Mouse (Mus musculus): ENCODE measurements around the gene Sirpa.

The Sirpa gene

DNA sequence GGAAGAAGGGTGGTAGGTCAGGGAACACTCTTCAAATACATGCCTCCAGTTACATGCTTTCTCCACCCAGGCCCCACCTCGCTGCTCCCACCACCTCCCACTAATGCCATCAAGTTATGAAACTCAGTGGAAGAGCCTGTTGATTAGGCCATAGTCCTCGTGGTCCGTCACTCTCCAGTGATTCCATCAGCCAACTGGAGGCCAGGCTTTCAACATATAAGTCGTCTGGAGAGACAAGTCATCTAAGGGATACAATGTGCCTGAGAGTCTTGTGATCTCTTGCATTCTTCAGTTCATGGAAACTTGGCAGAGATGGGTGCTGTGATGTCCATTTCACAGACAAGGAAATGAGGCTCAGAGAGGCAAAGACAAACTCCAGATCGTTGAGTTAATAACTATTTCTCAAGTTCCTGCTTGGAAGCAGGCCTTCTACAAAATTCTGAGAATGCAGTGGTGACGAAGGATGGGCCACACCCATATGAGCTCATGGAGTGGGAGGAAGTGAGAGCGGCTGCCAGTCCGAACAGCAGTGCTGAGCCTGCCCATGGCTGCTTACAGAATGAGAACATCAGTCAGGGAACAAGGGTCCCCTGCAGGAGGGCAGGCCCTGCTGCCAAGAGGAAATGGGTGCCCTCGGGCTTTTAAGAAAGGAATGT lies 40.6 kb downstream of the Sirpa start:
- DNase-seq (ENCODE audit: extremely low read depth, low read depth), result peak; percentile 43

DNA sequence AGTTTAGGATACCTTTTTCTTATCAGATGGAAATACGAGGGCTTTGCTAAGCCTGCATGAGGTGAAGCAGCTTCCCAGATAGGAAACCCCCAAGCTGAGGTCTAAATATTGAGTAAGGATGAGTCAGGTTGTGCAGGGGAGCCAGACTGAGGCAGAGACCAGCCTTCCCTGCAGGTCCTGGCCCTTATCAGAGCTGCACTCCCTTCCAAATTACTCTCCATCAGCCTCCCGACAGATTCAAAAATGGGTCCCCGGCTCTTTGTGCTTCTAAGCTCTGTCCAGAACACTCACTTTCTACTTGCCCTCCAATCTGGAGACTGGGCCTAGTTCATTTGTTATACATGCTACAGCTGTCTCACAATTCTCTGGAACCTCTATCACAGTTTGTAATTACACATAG lies 41.3 kb downstream of the Sirpa start:
- DNase-seq (ENCODE audit: extremely low read depth, low read depth), result no peak

DNA sequence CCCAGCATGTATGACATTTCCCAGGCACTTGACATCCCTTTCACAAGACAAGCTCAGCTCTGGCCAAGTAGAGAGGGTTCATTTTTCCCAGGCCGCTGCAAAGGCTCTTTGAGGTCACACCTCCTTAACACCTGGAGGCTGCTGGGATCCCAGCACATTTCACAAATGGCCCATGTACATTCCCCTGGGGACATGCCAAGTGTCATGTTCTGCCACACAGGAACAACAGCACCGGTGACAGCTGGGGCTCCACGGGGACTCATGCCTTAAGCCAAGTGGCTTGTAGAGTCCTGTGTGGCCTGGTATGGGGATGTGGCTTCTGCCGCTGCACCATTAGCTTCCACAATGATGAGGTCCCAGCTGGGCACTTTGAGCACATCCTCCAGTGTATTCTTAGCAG lies 60.0 kb downstream of the Sirpa start:
- DNase-seq (ENCODE audit: extremely low read depth, low read depth), result no peak

DNA sequence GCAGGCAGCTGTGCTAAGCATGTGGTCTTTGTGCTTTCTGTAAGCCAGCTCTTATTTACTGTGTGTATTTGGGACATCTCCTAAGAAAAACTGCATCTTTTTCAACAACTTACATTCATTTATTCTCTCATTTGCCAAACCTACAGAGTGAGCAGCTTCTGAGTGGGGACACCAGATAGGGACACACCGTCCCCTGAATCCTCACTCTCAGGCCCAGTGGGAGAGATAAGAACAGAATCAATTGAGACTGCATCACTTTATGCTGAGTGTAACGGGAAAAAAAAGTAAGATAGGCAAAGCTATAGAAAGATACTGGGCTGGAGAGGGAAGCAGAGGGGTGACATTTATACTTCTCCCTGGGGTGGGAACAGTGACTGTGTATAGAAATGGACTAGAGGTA lies 61.0 kb downstream of the Sirpa start:
- no peak for DNase-seq (ENCODE audit: extremely low read depth, low read depth)

DNA sequence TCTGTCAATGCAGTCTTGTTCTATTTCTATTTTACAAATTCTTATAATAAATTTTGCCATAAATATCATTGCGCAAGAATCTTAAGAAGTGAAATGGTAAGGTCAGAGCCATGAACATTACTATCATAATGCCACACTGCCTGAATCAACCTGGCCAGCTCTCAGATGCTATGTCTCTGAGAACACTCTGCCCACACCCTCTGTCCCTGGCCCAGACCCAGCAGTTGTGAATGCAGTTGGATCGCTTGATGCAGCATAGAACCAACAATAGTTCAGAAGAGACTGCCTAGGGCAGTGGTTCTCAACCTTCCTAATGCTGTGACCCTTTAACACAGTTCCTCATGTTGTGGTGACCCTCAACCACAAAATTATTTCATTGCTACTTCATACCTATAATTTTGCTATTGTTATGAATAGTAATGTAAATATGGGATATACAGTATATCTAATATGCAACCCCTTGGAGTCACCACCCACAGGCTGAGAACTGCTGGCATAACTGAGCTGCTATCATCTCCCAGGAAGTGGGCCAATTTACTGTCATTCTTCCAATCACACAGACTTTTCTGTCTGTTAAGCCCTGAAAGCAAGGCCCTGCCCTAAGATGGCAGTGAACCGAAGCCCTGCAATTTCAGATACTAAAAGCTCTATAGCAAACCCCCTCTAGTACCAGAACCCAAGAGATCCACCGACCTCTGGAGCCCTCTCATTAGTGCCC lies 61.8 kb downstream of the Sirpa start:
- no peak for DNase-seq (ENCODE audit: extremely low read depth, low read depth)

DNA sequence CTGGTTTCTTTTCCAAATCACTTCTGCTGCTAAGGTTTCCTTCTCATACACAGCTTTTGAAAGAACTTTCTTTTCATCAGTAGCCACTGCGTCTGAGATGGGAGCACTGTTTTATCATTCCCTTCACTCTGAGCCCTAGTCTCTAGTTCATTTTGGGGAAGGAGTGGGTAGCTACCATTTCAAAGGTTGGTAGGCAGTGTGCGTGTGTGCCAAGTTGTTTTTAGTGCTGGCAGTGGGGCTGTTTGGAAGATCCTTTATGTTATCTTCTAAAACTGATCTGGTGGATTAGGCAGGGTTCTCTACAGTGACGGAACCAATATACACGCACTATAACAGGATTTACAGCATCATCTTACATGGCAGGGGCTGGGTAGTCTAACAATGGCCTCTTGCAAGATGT lies 62.4 kb downstream of the Sirpa start:
- no peak for DNase-seq (ENCODE audit: extremely low read depth, low read depth)

DNA sequence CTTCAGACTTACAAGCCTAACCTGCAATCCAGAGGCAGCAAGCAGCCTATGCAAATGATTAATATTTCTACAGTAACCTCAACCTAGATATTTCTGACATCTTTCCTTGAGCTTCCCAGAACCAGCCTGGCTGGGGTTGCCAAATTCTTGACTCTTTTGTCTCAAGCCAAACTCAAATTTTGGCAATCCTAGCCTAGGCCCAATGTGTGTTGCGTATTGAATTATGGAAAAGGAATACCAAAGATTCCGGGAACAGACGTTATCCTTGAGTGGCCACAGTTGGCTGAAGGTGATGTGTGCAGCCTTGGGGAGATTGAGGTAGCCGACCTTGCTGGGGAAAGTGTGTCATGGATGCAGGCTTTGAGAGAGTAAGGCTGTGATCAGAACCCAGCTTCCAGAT lies 66.2 kb downstream of the Sirpa start:
- no peak for DNase-seq (ENCODE audit: extremely low read depth, low read depth)

DNA sequence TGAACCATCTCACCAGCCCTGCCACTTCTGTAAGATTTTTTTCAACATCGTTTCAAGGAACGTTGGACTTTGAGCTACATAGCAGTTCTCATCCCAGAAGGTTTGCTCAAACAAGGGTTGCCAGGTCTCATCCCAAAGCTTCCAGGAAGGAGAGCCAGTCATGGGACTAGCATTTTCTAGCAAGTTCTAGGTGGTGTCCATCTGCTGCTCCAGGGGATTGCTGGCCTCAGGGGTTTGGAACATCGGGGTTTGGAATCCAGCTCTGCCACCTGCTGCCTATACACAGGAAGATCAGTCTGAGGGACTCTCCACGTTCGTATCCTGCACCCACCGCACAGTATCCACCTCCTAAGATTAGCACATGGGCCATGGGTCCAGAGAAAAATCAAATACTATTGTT lies 67.4 kb downstream of the Sirpa start:
- DNase-seq (ENCODE audit: extremely low read depth, low read depth), result no peak

DNA sequence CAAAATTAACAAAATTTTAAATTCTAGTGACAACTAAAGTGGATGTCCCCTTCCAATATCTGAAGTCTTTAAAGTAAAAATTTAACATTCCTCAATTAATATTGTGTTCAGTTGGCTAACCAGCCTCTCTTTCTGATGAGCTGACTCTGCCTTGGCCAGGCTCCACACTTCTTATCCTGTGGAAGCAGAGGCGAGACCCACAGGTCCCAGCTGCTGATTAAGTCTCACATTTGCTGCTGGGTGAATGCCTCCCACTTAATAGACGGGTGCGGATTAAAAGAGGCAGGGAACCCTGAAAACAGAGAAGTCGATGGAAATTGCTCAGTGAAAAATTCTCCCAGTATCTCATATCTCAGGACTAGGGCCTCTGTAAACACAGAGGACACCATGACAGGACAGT lies 69.8 kb downstream of the Sirpa start:
- no peak for DNase-seq (ENCODE audit: extremely low read depth, low read depth)

DNA sequence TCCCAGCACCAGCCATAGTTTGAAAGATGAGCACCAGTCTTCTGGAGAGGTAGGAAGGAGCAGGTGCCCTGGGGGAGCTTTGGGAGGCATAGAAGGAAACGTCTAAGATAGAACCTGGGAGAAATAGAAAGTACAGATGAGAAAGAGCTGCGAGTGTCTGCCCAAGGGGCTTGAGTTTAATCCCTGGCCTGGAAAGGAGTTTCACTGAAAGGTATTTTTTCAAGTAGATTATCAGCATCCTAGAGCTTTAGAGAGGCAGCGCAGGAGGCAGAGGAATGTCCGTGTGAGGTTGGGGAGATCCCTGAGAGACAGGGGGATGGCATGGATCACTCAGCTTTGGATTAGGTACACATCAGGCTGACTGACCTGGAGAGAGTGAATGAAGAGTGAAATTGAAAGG lies 79.3 kb downstream of the Sirpa start:
- no peak for DNase-seq (ENCODE audit: extremely low read depth, low read depth)

DNA sequence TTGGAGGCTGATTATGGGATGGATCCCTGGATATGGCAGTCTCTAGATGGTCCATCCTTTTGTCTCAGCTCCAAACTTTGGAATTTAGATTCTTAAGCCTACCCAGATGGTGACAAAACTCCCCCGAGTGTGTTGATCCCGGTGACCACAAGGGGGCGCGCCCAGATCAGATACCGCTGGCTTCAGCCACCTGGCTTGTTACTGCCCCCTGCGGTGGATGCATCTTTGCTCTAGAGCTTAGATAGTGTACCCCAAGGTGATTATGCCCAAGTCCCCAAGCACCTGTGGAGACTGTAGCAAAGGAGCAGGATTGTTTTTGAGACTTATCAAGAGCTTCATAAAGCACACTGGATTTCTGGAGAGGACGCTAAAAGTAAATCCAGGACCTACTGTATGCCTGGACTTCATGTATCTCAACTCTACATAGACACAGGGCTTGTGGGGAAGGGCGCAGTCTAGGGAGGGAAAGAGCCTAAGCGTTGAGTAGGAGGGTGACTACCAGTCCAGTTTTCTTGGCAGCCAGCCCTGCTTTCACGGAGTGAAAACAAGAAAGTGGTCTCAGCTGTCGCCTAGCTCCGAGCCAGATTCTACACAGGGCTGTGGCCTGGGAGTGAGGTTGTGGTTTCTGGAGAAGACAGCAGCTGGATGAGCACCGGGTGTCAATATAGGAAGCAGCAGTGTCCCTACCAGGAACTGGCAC lies 82.5 kb downstream of the Sirpa start:
- peak; percentile 18 for DNase-seq (ENCODE audit: extremely low read depth, low read depth)

DNA sequence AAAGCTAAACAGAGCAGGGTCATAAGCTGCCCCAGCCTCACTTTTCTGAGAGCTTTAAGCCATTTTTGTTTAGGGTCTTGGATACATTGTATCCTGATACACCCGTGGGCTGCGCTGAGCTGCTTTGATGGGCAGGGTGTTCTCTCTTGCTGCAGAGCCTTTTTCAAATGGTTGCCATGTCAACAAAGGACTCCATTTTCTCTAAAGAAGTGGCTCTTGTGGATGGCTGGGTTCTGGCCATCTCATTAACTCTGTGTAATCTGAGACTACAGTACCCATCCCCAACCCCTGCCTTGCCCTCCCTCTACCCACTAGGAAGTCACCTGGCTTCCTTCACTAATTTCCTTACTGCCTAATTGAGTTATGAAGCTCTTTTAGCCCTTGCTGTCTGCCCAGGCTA lies 85.0 kb downstream of the Sirpa start:
- no peak for DNase-seq (ENCODE audit: extremely low read depth, low read depth)

DNA sequence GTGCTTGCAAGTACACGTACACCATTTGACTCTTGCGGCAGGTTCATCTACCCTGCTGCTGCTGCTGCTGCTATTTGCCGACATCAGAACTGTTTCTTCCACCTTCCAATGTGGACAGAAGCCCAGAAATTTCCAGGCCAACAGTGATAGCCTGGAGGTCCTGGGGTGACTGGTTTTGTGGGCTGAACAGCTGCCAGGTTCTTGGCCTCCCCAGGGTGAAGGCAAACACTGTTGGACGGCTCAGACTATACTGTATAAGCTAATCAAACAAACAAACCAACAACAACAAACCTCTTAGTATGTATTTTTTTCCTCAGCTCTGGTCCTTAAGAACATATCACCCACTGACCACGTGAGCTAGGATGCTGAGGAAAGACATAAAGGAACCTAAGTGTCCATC lies 86.4 kb downstream of the Sirpa start:
- DNase-seq (ENCODE audit: extremely low read depth, low read depth), result no peak

DNA sequence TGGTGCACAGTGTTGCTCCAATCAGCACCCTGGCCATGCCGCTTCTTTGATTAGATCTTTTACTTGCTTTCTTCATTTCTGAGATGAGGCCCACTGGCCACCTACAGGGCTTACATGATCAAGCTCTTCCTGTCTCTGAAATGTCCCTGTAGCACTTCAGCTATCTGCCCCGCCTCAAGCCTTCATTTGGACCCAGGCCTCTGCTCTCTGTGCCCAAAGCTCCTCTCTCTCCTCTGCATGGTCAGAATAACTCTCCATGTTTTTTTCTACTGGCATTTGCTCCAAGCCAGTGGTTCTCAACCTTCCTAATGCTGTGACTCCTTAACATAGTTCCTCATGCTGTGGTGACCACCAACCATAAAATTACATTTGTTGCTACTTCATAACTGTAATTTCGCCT lies 87.6 kb downstream of the Sirpa start:
- no peak for DNase-seq (ENCODE audit: extremely low read depth, low read depth)

All from MEL-GATA-1-ER (cell line).